Mouse (Mus musculus): ENCODE data around the gene Bbs9.

The Bbs9 gene

GRCm38 (mm10) chr9:22468170-22468898 is 7.2 kb upstream of the Bbs9 start:
- DNase-seq (ENCODE audit: low read depth, low spot score): peak; percentile 70

GRCm38 (mm10) chr9:22468899-22469259 is 6.6 kb upstream of the Bbs9 start:
- DNase-seq (ENCODE audit: low read depth, low spot score): no peak

- DNase-seq (ENCODE audit: low read depth, low spot score): no peak
Measured at GRCm38 (mm10) chr9:22469643-22470042, 5.9 kb upstream of the Bbs9 start, which contains the start of gene Rp9. Rp9 (minus strand) TSS chr9:22469743.

GRCm38 (mm10) chr9:22476265-22476664 is 750 bp downstream of the Bbs9 start:
- DNase-seq (ENCODE audit: low read depth, low spot score): peak; percentile 16

GRCm38 (mm10) chr9:22478946-22479345 is 3.4 kb downstream of the Bbs9 start:
- peak; percentile 53 for DNase-seq (ENCODE audit: low read depth, low spot score)

- no peak for DNase-seq (ENCODE audit: low read depth, low spot score)
Measured at GRCm38 (mm10) chr9:22483866-22484561, 8.5 kb downstream of the Bbs9 start.

- DNase-seq (ENCODE audit: low read depth, low spot score): no peak
Measured at GRCm38 (mm10) chr9:22484562-22485308, 9.2 kb downstream of the Bbs9 start.

GRCm38 (mm10) chr9:22486211-22486610 is 10.7 kb downstream of the Bbs9 start:
- DNase-seq (ENCODE audit: low read depth, low spot score): peak; percentile 49

GRCm38 (mm10) chr9:22488963-22489362 is 13.4 kb downstream of the Bbs9 start:
- no peak for DNase-seq (ENCODE audit: low read depth, low spot score)

GRCm38 (mm10) chr9:22494203-22494807 is 18.8 kb downstream of the Bbs9 start:
- DNase-seq (ENCODE audit: low read depth, low spot score): peak; percentile 54

- peak; percentile 33 for DNase-seq (ENCODE audit: low read depth, low spot score)
Measured at GRCm38 (mm10) chr9:22495133-22495532, 19.6 kb downstream of the Bbs9 start.

GRCm38 (mm10) chr9:22497021-22497767 is 21.7 kb downstream of the Bbs9 start:
- no peak for DNase-seq (ENCODE audit: low read depth, low spot score)

- DNase-seq (ENCODE audit: low read depth, low spot score): no peak
Measured at GRCm38 (mm10) chr9:22502972-22503371, 27.5 kb downstream of the Bbs9 start.

- DNase-seq (ENCODE audit: low read depth, low spot score): no peak
Measured at GRCm38 (mm10) chr9:22503581-22503980, 28.1 kb downstream of the Bbs9 start.

- no peak for DNase-seq (ENCODE audit: low read depth, low spot score)
Measured at GRCm38 (mm10) chr9:22505574-22505973, 30.1 kb downstream of the Bbs9 start.

GRCm38 (mm10) chr9:22515076-22515475 is 39.6 kb downstream of the Bbs9 start:
- no peak for DNase-seq (ENCODE audit: low read depth, low spot score)

- peak; percentile 60 for DNase-seq (ENCODE audit: low read depth, low spot score)
Measured at GRCm38 (mm10) chr9:22518394-22519041, 43.0 kb downstream of the Bbs9 start.

- DNase-seq (ENCODE audit: low read depth, low spot score): no peak
Measured at GRCm38 (mm10) chr9:22523460-22523859, 47.9 kb downstream of the Bbs9 start.

GRCm38 (mm10) chr9:22530734-22531489 is 55.4 kb downstream of the Bbs9 start:
- no peak for DNase-seq (ENCODE audit: low read depth, low spot score)

GRCm38 (mm10) chr9:22532112-22532511 is 56.6 kb downstream of the Bbs9 start:
- DNase-seq (ENCODE audit: low read depth, low spot score): no peak
